Mouse (Mus musculus) midbrain, embryonic 14.5 days (tissue): ENCODE measurements around the gene Rnft1. TPM values are rescaled to one million over a fixed set of nuclear protein-coding genes. Genes with fewer than 3 reads are reported as not detected.

ENCODE experiments used
- ATAC-seq: fragments of 200-750 bp; cut with Nextera tagmentation; 2 replicates; pipeline ENCODE4 v1.8.0; 2017; ENCODE audit warnings: moderate number of reproducible peaks, moderate library complexity; ENCODE audit not compliant: low FRiP score, low TSS enrichment
- DNase-seq: peaks from one replicate; pipeline ENCODE4 v3.0.0-alpha.2; 2015
- H3K27ac ChIP-seq: fragments of 300-500 bp; sonication (generic); replicated peaks from 2 replicates; pipeline ENCODE4 v1.5.1; 2014; ENCODE audit warnings: mild to moderate bottlenecking, low read depth, low read length, moderate library complexity
- H3K27me3 ChIP-seq: fragments of 300-500 bp; sonication (generic); 2 replicates; pipeline ENCODE4 v1.6.1; 2014; ENCODE audit warnings: low read length, control low read depth, mixed read lengths; ENCODE audit not compliant: control insufficient read depth, insufficient read depth
- H3K36me3 ChIP-seq: fragments of 300-500 bp; sonication (generic); 2 replicates; pipeline ENCODE4 v1.6.1; 2014; ENCODE audit warnings: low read length, control low read depth; ENCODE audit not compliant: control insufficient read depth, insufficient read depth
- H3K4me1 ChIP-seq: fragments of 300-500 bp; sonication (generic); 2 replicates; pipeline ENCODE4 v1.6.1; 2014; ENCODE audit warnings: mild to moderate bottlenecking, antibody characterized with exemption, low read length, control low read depth; ENCODE audit not compliant: control insufficient read depth, insufficient read depth
- H3K4me2 ChIP-seq: fragments of 300-500 bp; sonication (generic); 2 replicates; pipeline ENCODE4 v1.6.1; 2014; ENCODE audit warnings: mild to moderate bottlenecking, low read length, moderate library complexity
- H3K4me3 ChIP-seq: fragments of 300-500 bp; sonication (generic); replicated peaks from 2 replicates; pipeline ENCODE4 v1.5.1; 2014; ENCODE audit warnings: low read depth, low read length
- H3K9ac ChIP-seq: fragments of 300-500 bp; sonication (generic); replicated peaks from 2 replicates; pipeline ENCODE4 v1.6.1; 2014; ENCODE audit warnings: mild to moderate bottlenecking, low read length, moderate library complexity
- H3K9me3 ChIP-seq: fragments of 300-500 bp; sonication (generic); 2 replicates; pipeline ENCODE4 v1.6.1; 2016; ENCODE audit warnings: low read length, control low read depth, mixed read lengths; ENCODE audit not compliant: control insufficient read depth
- WGBS: fragments of 180-500 bp; shearing (Covaris S2); extraction: QIAGEN DNeasy Blood & Tissue Kit; methylation state at CpG from one replicate; pipeline ENCODE4 v1.1.7; 2014; 5-methylcytosine and 5-hydroxymethylcytosine counted together
- polyA plus RNA-seq: library from polyadenylated mRNA; unstranded; fragments of >200 nt; fragmentation: Nextera tagmentation; extraction: Ambion mirVana; gene quantifications from 2 replicates; pipeline ENCODE4 v1.2.1, GENCODE M21; 2014

Gene Rnft1
- polyA plus RNA-seq, 1 experiment from 2014 or later: 14.1 TPM

DNA sequence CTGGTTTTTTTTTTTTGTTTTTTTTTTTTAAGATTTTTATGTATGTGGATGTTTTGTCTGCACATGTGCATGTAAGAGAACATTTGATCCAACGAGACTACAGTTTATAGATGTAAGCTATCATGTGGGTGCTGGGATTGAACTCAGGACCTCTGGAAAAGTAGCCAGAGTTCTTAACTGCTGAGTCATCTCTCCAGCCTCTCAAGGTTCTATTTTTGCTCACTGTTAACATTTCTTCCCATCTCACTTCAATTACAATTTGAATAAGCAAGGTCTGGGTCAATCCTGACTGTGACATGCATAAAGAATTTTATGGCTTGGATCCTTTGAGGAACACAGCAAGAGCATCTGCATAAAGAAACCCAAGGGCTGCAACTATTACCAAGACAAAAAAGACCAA lies 16.3 kb downstream of the Rnft1 start:
- H3K4me3 ChIP-seq: no peak overlapping the region
- no peaks in the 10 kb centered on the region for H3K4me1 ChIP-seq
- H3K9ac ChIP-seq: no peak overlapping the region
- DNase-seq (no peak), ATAC-seq (no peak)
- 89% methylated on average over 1 of the region's 1 CpGs for WGBS
- H3K4me2 ChIP-seq: no peak overlapping the region
- H3K36me3 ChIP-seq: peaks cover 61% of the 10 kb centered on the region
- H3K27me3 ChIP-seq: no peaks in the 10 kb centered on the region
- no peaks in the 10 kb centered on the region for H3K9me3 ChIP-seq
- H3K27ac ChIP-seq: no peak overlapping the region

DNA sequence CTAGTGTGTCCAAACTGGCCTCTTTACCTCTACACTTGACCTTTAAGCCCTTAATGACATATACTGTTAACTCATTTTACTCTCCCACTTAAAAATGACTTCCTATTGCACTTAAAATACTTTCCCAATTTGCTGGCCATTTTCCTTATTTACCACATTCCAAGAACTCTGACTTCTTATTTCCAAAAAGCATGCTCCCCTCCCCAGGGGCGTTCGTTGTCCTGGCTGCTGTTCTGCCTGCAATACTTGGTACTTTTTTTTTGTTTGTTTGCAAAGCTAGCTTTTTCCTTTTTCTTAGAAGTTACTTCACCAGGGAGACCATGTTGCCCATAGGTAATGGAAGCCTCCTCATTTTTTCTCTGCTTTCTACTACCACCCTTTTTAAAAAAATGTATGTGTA lies 18.7 kb downstream of the Rnft1 start:
- no peaks in the 10 kb centered on the region for H3K27me3 ChIP-seq
- no peak overlapping the region for H3K9ac ChIP-seq
- no peaks in the 10 kb centered on the region for H3K4me1 ChIP-seq
- H3K27ac ChIP-seq: no peak overlapping the region
- H3K4me2 ChIP-seq: no peak overlapping the region
- H3K4me3 ChIP-seq: no peak overlapping the region
- no peak for ATAC-seq
- H3K36me3 ChIP-seq: peaks cover 72% of the 10 kb centered on the region
- DNase-seq: no peak
- H3K9me3 ChIP-seq: no peaks in the 10 kb centered on the region
- WGBS: 97% methylated on average over 2 of the region's 2 CpGs

DNA sequence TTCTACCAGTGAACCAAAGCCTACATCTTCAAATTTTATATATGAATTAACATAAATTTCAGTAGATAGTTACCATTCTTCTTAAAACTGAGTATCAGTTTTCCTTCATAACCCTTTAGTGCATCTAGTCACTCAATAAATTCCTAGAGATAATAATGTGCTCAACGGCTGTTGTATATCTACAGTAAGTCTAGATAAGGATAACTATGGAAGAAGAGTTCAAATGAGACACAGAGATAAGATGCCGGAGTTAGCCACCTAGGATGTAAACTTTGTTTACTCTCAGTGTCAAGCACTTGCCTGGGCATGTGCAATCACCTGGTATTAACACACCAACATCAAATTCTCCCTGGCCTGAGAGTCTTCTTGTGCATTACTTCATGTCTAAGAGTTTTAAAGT lies 22.9 kb downstream of the Rnft1 start:
- Histone ChIP-seq H3K27me3 (no peaks in the 10 kb centered on the region), H3K4me3 (no peak overlapping the region), H3K27ac (no peak overlapping the region), H3K36me3 (peaks cover 90% of the 10 kb centered on the region), H3K4me2 (no peak overlapping the region), H3K4me1 (no peaks in the 10 kb centered on the region), H3K9ac (no peak overlapping the region), H3K9me3 (no peaks in the 10 kb centered on the region)
- DNase-seq (no peak), ATAC-seq (no peak)
- over 99% methylated on average over 2 of the region's 2 CpGs for WGBS

DNA sequence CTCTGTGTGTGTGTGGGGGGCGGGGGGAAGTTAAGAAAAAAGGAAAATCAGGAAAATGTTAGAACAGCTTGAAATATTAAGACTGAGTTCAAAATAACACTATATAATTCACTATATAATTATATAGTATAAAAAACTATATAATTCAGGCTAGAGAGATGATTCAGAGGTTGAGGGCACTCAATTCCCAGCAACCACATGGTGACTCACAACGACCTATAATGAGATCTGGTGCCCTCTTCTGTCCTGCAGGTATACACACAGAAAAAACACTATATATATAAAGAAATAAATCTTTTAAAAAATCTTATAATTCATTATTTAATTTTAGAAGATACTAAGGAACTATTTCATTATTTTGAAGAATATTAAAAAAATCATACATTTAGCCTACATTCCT lies 23.5 kb downstream of the Rnft1 start:
- no peak for ATAC-seq
- 95% methylated on average over 2 of the region's 2 CpGs for WGBS
- DNase-seq: no peak
- no peaks in the 10 kb centered on the region for H3K4me1 ChIP-seq
- H3K27ac ChIP-seq: no peak overlapping the region
- no peak overlapping the region for H3K9ac ChIP-seq
- H3K4me3 ChIP-seq: no peak overlapping the region
- H3K9me3 ChIP-seq: no peaks in the 10 kb centered on the region
- no peak overlapping the region for H3K4me2 ChIP-seq
- H3K27me3 ChIP-seq: no peaks in the 10 kb centered on the region
- peaks cover 87% of the 10 kb centered on the region for H3K36me3 ChIP-seq

DNA sequence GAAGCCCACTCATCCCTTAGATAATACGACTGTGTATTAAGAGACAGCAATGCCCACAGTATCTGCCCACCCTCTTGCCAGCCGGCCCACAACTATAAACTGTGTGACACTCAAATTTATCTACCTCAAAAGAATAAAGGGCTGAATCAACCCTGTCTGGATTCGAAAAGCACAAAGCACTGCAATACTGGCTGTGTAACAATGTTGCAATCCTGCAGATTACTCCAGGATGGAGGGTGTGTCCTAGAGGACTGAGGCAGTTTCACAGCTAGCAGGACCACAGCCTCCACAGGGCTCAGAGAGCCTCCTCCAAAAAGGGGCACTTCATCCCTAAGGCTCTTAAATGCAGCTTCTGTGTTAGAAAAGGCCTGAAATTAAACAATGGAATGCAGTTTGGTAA lies 32.2 kb downstream of the Rnft1 start:
- Histone ChIP-seq H3K9me3 (no peaks in the 10 kb centered on the region), H3K4me2 (no peak overlapping the region), H3K4me1 (no peaks in the 10 kb centered on the region), H3K36me3 (peaks cover 81% of the 10 kb centered on the region), H3K27ac (no peak overlapping the region), H3K27me3 (no peaks in the 10 kb centered on the region), H3K4me3 (no peak overlapping the region), H3K9ac (no peak overlapping the region)
- ATAC-seq (no peak), DNase-seq (no peak)
- WGBS: 96% methylated on average over 3 of the region's 3 CpGs

DNA sequence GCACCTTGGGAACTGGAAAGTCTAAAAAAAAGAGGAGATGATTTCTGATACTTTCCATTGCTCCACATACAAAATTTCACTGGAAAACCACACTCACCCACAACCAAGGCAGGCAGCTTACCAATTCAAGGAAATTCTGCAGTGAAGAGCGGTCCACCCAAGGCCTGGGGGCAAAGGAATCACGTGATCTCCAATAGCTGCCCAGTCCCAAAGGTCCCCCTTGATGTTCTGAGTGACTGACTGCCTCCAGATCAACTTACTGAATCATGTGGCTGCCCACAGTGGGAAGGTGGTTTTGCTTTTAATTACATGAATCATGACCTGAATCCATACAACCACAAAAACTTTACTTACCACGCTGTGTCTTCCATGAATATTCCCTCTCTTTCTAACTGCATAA lies 32.8 kb downstream of the Rnft1 start:
- ATAC-seq (no peak), DNase-seq (no peak)
- Histone ChIP-seq H3K27me3 (no peaks in the 10 kb centered on the region), H3K27ac (no peak overlapping the region), H3K4me1 (no peaks in the 10 kb centered on the region), H3K9me3 (no peaks in the 10 kb centered on the region), H3K4me2 (no peak overlapping the region), H3K36me3 (peaks cover 80% of the 10 kb centered on the region), H3K9ac (no peak overlapping the region), H3K4me3 (no peak overlapping the region)
- WGBS: 91% methylated on average over 3 of the region's 3 CpGs

DNA sequence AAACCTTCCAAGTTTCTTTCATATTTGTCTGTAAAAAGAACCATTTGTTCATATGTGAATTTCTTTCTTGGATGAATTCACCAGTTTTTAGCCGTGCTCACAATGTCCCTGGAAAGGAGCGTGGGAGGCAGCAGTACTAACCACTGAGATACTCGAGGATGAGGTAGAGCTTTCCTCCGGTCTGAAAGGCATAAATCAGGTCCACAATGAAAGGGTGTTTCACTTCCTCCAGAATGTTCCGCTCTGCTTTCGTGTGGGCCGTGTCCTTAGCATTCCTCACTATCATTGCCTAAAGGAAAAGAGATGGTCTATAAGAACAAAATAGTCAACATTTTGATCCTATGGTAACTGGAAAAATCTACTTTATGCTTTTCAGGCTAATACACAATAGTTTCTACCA lies 35.3 kb downstream of the Rnft1 start:
- no peak overlapping the region for H3K27ac ChIP-seq
- no peak overlapping the region for H3K4me3 ChIP-seq
- WGBS: 96% methylated on average over 7 of the region's 7 CpGs
- no peak overlapping the region for H3K4me2 ChIP-seq
- no peaks in the 10 kb centered on the region for H3K9me3 ChIP-seq
- no peaks in the 10 kb centered on the region for H3K4me1 ChIP-seq
- H3K36me3 ChIP-seq: peaks cover 84% of the 10 kb centered on the region
- H3K27me3 ChIP-seq: no peaks in the 10 kb centered on the region
- ATAC-seq (no peak), DNase-seq (no peak)
- H3K9ac ChIP-seq: no peak overlapping the region

DNA sequence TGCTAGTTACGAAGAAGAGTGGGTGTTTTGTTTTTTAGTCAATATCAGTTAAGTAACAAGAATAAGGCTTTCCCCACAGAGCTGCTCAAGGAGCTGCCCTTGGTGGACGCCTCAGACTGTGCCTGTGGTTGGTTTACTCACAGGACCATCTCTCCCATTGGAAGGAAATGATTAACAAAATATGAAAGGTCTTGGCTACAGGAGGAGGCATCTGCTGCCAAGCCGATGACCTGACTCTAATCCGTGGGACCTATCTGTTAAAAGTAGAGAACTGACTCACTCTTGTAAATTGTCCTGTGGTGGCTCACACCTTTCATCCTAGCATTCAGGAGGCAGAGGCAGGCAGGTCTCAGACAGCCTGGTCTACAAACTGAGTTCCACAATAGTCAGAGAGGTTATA lies 43.1 kb downstream of the Rnft1 start:
- H3K9ac ChIP-seq: no peak overlapping the region

DNA sequence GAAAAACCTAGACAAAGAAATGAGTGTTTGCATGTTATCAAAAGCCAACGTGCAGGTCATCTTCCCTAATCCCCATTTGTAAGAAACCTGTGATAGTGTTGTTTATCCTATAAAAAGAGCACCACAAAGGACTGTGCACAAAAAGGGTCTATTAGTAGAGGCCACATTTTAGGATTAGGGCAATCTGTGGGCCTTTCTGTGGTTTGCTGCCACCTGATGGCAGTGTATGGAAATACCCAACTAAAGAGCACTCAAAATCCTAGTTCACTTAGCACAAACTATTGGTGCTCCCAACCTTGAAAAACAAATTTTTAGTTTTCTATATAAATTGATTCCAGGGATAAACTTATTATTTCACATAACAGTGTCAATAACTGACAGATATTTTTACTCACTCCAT lies 48.4 kb downstream of the Rnft1 start:
- ATAC-seq (no peak), DNase-seq (peak; percentile 35)
- Histone ChIP-seq H3K9me3 (no peaks in the 10 kb centered on the region), H3K4me1 (no peaks in the 10 kb centered on the region), H3K4me2 (no peak overlapping the region), H3K36me3 (peaks cover 23% of the 10 kb centered on the region), H3K4me3 (no peak overlapping the region), H3K9ac (no peak overlapping the region), H3K27me3 (no peaks in the 10 kb centered on the region), H3K27ac (no peak overlapping the region)
- 76% methylated on average over 1 of the region's 1 CpGs for WGBS

More for the DNA sequence above, 43.1 kb downstream of the Rnft1 start:
- Histone ChIP-seq H3K4me1 (no peaks in the 10 kb centered on the region), H3K27ac (no peak overlapping the region), H3K36me3 (peaks cover 64% of the 10 kb centered on the region), H3K4me3 (no peak overlapping the region), H3K4me2 (no peak overlapping the region), H3K9me3 (no peaks in the 10 kb centered on the region), H3K27me3 (no peaks in the 10 kb centered on the region)
- ATAC-seq (no peak), DNase-seq (no peak)
- 98% methylated on average over 4 of the region's 4 CpGs for WGBS
